24 mouse cellular contexts compared by ENCODE assay signal in the genomic region with DNA sequence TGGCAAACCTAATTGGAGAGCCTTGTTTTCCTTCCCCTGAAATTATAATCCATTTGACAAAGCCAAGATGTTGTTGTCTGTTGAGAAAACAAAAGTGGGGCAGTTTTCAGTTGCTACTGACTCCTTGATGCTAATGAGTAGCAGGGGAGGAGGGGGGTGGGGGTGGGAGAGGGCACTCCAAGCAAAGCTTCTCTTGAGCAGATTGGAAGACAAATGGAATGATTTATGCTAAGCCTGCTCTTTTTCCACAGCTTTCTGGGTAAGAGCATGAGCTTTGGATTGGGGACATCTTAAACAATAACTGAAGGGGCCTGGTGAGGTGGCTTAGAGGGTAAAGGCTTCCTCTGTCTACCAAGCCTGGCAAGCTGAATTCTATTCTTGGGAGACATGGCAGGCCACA.
DNase-seq lines count a peak whose midpoint lies in the region; ATAC-seq lines count a peak whose summit lies in the region.
"Had no signal": no experiment of that assay in that cellular context is flagged by ENCODE, and none has a peak within 500 bp of the region (broad histone marks: within the 10 kb centered on the region; RNA-seq: fewer than 3 reads in every experiment).

No protein-coding gene starts in this region.

- no peak for DNase-seq in midbrain, embryonic 10.5 days (ENCODE audit: low spot score)
- peak; percentile 16 for DNase-seq in retina, embryonic 14.5 days (ENCODE audit: low spot score)
- DNase-seq in liver, embryonic 11.5 days (ENCODE audit: low spot score) = no peak
- DNase-seq in adrenal gland, adult 2 months = no peak
- DNase-seq: adrenal gland, adult 8-10 months; adrenal gland, postnatal 14 days; adrenal gland, postnatal 36 days; cerebellum, adult 11 months; cerebellum, adult 18-20 months; cerebellum, adult 8-10 months; cerebellum, adult 9-11 months; cerebellum, postnatal 14 days; cerebellum, postnatal 36 days; embryo, embryonic 11 days had no signal

- H3K4me3 ChIP-seq in midbrain, embryonic 10.5 days = no peak overlapping the region
- H3K4me3 ChIP-seq in midbrain, embryonic 13.5 days (replicated peaks) = no peak overlapping the region
- H3K4me3 ChIP-seq in neural tube, embryonic 13.5 days = no peak overlapping the region
- no peak overlapping the region for H3K4me3 ChIP-seq in neural tube, embryonic 15.5 days (replicated peaks)
- H3K4me3 ChIP-seq in liver, embryonic 11.5 days (ENCODE audit: low read depth, low read length) = no peak overlapping the region
- H3K4me3 ChIP-seq: embryonic facial prominence, embryonic 13.5 days; embryonic facial prominence, embryonic 15.5 days; erythroblast, embryonic 14.5 days; forebrain, embryonic 10.5 days; forebrain, embryonic 12.5 days had no signal

- no peak overlapping the region for H3K4me2 ChIP-seq in midbrain, embryonic 13.5 days (replicated peaks)
- H3K4me2 ChIP-seq in neural tube, embryonic 13.5 days = no peak overlapping the region
- no peak overlapping the region for H3K4me2 ChIP-seq in neural tube, embryonic 15.5 days
- no peak overlapping the region for H3K4me2 ChIP-seq in liver, embryonic 11.5 days
- H3K4me2 ChIP-seq: embryonic facial prominence, embryonic 13.5 days; embryonic facial prominence, embryonic 15.5 days; forebrain, embryonic 12.5 days had no signal

- no peaks in the 10 kb centered on the region for H3K27me3 ChIP-seq in midbrain, embryonic 10.5 days (ENCODE audit: low read depth, poor library complexity, severe bottlenecking)
- no peaks in the 10 kb centered on the region for H3K27me3 ChIP-seq in midbrain, embryonic 13.5 days
- no peaks in the 10 kb centered on the region for H3K27me3 ChIP-seq in neural tube, embryonic 13.5 days
- no peaks in the 10 kb centered on the region for H3K27me3 ChIP-seq in neural tube, embryonic 15.5 days (replicated peaks)
- H3K27me3 ChIP-seq in liver, embryonic 11.5 days (replicated peaks; ENCODE audit: control insufficient read depth, insufficient read depth, low read length) = no peaks in the 10 kb centered on the region
- H3K27me3 ChIP-seq: embryonic facial prominence, embryonic 13.5 days; embryonic facial prominence, embryonic 15.5 days; forebrain, embryonic 12.5 days had no signal

- H3K36me3 ChIP-seq in midbrain, embryonic 10.5 days = no peaks in the 10 kb centered on the region
- H3K36me3 ChIP-seq in midbrain, embryonic 13.5 days = no peaks in the 10 kb centered on the region
- no peaks in the 10 kb centered on the region for H3K36me3 ChIP-seq in neural tube, embryonic 13.5 days
- no peaks in the 10 kb centered on the region for H3K36me3 ChIP-seq in neural tube, embryonic 15.5 days
- H3K36me3 ChIP-seq in liver, embryonic 11.5 days (ENCODE audit: control insufficient read depth, insufficient read depth, low read length) = no peaks in the 10 kb centered on the region
- H3K36me3 ChIP-seq: embryonic facial prominence, embryonic 13.5 days; embryonic facial prominence, embryonic 15.5 days; forebrain, embryonic 10.5 days; forebrain, embryonic 12.5 days had no signal

- H3K9me3 ChIP-seq in midbrain, embryonic 10.5 days (replicated peaks) = no peaks in the 10 kb centered on the region; the same call in 1 of the 2 replicates
- no peaks in the 10 kb centered on the region for H3K9me3 ChIP-seq in midbrain, embryonic 13.5 days
- peaks cover 6% of the 10 kb centered on the region; the same call in 1 of the 2 replicates for H3K9me3 ChIP-seq in neural tube, embryonic 13.5 days
- H3K9me3 ChIP-seq in neural tube, embryonic 15.5 days (replicated peaks) = no peaks in the 10 kb centered on the region
- no peaks in the 10 kb centered on the region for H3K9me3 ChIP-seq in liver, embryonic 11.5 days (ENCODE audit: control insufficient read depth, low read length)
- H3K9me3 ChIP-seq: embryonic facial prominence, embryonic 13.5 days; embryonic facial prominence, embryonic 15.5 days; forebrain, embryonic 10.5 days; forebrain, embryonic 12.5 days had no signal

- ATAC-seq in midbrain, embryonic 13.5 days = no peak
- ATAC-seq in neural tube, embryonic 13.5 days (ENCODE audit: low read depth) = no peak
- no peak for ATAC-seq in neural tube, embryonic 15.5 days (ENCODE audit: low FRiP score)
- ATAC-seq in liver, embryonic 11.5 days (replicated peaks; ENCODE audit: low FRiP score) = no peak
- ATAC-seq: forebrain, embryonic 14.5 days; forebrain, embryonic 16.5 days had no signal

- H3K4me1 ChIP-seq in midbrain, embryonic 10.5 days = peaks cover 14% of the 10 kb centered on the region
- peaks cover 4% of the 10 kb centered on the region; the same call in 1 of the 2 replicates for H3K4me1 ChIP-seq in midbrain, embryonic 13.5 days (replicated peaks)
- peaks cover 1% of the 10 kb centered on the region; the same call in 1 of the 2 replicates for H3K4me1 ChIP-seq in neural tube, embryonic 13.5 days (replicated peaks)
- H3K4me1 ChIP-seq in neural tube, embryonic 15.5 days = no peaks in the 10 kb centered on the region
- H3K4me1 ChIP-seq in liver, embryonic 11.5 days (replicated peaks; ENCODE audit: control insufficient read depth, insufficient read depth, low read length) = no peaks in the 10 kb centered on the region
- H3K4me1 ChIP-seq: embryonic facial prominence, embryonic 15.5 days; forebrain, embryonic 10.5 days; forebrain, embryonic 12.5 days had no signal

- H3K9ac ChIP-seq in midbrain, embryonic 13.5 days (replicated peaks) = no peak overlapping the region
- peak overlapping the region; percentile 17; the same call in 1 of the 2 replicates for H3K9ac ChIP-seq in neural tube, embryonic 13.5 days
- no peak overlapping the region for H3K9ac ChIP-seq in neural tube, embryonic 15.5 days (replicated peaks)
- no peak overlapping the region for H3K9ac ChIP-seq in liver, embryonic 11.5 days (ENCODE audit: low read depth, low read length)
- H3K9ac ChIP-seq: embryonic facial prominence, embryonic 13.5 days; embryonic facial prominence, embryonic 15.5 days; forebrain, embryonic 12.5 days had no signal

- peak overlapping the region; percentile 61; the same call in 1 of the 2 replicates for H3K27ac ChIP-seq in midbrain, embryonic 10.5 days (replicated peaks)
- H3K27ac ChIP-seq in midbrain, embryonic 13.5 days = no peak overlapping the region
- H3K27ac ChIP-seq in neural tube, embryonic 13.5 days (replicated peaks) = no peak overlapping the region
- no peak overlapping the region for H3K27ac ChIP-seq in neural tube, embryonic 15.5 days (replicated peaks)
- H3K27ac ChIP-seq in liver, embryonic 11.5 days (ENCODE audit: low read depth, low read length) = no peak overlapping the region
- H3K27ac ChIP-seq: embryonic facial prominence, embryonic 13.5 days; embryonic facial prominence, embryonic 15.5 days; forebrain, embryonic 10.5 days; forebrain, embryonic 12.5 days had no signal
